Mouse (Mus musculus) cerebellum, postnatal 10 days (tissue): ENCODE results near the gene Gtf3c4.
A peak's percentile ranks its signal among the peaks of the same experiment; 100 is the strongest.

Source experiments
- DNase-seq, 2 experiments: peaks; one replicate each; pipeline ENCODE4 v3.0.0; 2021; ENCODE audit warnings: mixed read lengths in 2 of 2

Gene Gtf3c4

GRCm38 (mm10) chr2:28840222-28840951, at the start of gene Gtf3c4, which contains the start of gene Ddx31:
Gene Gtf3c4, minus strand, starts transcription at chr2:28840360.
Gene Ddx31, plus strand, starts transcription at chr2:28840406.
- DNase-seq, result peak; percentile 96 to 97

- DNase-seq, result no peak
Observed at GRCm38 (mm10) chr2:28884914-28885313, 44.8 kb upstream of the Gtf3c4 start.

GRCm38 (mm10) chr2:28882826-28883485, 42.8 kb upstream of the Gtf3c4 start:
- DNase-seq, result peak; percentile 64 to 69

DNA sequence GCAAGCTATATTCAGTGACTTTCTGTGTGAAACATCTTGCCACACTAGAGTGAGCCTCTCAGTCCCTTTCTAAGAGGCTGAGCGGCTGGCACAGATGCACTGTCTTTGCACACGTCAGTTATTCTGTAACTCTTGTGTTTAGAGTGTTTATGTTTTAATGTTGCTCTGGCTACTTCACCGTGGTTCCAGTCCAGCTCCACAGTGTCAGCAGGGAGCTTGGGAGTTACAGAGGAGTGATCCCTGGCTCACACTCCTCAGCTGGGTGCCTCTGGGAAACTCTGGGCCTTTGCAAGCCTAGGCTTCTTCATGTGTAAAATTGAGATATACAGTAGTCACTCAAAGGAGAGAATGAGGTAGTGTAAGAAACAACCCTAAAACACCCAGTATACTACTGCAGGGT, 41.9 kb upstream of the Gtf3c4 start:
- no peak for DNase-seq

DNA sequence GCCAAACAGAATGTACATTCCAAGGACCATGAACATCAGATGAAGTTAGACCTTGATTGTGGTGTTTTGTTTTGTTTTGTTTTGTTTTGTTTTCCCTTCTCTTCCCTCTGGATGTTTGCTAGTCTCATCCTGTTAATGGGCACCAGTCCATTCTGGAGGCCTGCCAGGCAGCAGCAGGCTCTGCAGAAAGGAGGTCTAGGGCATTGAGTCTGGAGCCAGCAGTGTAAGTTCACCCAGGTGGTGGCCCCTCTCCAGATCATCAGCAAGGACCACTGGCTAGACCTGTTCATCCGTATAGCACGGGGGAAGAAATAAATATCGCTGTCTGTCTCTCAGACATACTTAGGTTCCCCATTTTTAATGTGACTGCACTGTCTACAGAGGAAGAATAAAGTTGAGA, 41.1 kb upstream of the Gtf3c4 start:
- DNase-seq, result peak; percentile 91 to 94

DNA sequence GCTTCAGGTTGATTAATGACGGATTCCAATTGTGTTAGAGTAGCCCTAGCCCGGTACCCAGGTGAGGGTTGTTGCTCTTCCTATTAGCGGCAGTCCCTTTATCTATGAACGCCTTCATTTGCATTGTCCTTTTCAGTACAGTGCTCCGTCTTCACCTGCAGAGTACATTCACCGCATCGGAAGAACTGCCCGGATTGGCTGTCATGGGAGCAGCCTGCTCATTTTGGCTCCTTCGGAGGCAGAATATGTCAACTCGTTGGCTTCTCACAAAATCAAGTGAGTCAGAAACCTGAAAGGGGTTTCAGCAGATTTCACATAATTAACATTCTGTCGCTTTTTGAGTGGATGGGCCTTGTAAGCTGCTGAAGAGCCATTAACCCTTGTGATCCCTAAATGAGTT, 35.4 kb upstream of the Gtf3c4 start:
- peak; percentile 58 to 61 for DNase-seq

GRCm38 (mm10) chr2:28867495-28867894, 27.3 kb upstream of the Gtf3c4 start:
- DNase-seq, result peak; percentile 89 to 94

DNA sequence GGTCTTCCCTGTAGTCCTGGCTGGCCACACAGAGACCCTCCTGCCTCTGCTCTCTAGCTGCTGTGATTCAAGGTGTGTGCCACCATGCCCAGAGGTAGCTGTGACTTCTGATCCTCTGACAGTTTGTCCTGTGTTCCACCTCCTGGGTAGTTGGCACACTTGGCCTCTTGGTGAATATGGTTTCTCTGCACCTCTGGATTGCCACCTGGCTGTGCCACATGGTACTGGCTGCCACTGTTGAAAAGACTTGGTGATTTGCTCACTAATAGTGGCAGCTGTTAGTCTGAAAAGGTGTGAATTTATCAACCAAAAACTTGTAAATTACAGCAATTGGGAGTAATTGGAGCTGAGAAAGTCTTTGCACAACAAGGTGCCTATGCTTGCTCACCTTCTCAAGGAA, 23.7 kb upstream of the Gtf3c4 start:
- peak in 1 of 2 experiments; percentile 19 for DNase-seq

- DNase-seq, result peak; percentile 79 to 83
Observed at GRCm38 (mm10) chr2:28860678-28861423, 20.7 kb upstream of the Gtf3c4 start.

DNA sequence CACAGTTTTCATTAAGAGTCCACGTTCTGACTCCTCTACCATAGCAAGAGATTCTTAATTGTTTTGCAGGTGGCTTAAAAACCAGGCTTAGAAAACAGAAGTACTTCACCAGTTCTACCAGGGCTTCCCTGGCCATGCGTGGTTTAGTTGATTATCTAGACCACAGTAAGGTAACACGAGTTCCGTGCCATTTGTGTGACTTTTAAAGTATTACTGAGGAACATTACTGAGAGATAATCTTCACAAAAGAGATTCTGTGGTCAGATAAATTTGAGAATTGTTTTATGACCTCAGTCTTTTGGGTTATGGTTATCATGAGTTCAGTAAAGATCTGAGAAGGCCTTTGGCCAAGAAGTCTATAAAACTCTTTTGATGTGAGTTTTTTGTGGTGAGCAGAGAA, 19.1 kb upstream of the Gtf3c4 start:
- DNase-seq, result no peak

DNA sequence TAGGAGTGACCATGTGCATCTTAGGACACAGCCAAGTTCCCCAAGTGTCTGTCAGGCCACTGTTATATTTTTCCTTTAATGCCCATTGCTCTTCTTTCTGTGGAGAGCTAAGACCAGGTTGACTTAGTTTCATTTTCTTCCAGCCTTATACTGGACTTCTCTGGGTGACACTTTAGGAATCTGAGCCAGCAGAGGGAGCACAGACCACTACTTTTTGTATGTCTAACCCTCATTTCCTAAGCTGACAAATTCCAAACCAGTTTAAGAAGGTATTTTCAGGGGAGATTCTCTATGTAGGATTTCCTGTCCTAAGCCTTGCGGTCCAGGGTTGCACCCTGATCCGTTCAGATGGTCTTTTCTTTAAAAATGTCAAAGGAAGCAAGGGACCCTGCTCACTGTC, 15.6 kb upstream of the Gtf3c4 start:
- DNase-seq, result peak; percentile 63 to 70

- DNase-seq, result no peak
Observed at GRCm38 (mm10) chr2:28852594-28852993, 12.4 kb upstream of the Gtf3c4 start.

DNA sequence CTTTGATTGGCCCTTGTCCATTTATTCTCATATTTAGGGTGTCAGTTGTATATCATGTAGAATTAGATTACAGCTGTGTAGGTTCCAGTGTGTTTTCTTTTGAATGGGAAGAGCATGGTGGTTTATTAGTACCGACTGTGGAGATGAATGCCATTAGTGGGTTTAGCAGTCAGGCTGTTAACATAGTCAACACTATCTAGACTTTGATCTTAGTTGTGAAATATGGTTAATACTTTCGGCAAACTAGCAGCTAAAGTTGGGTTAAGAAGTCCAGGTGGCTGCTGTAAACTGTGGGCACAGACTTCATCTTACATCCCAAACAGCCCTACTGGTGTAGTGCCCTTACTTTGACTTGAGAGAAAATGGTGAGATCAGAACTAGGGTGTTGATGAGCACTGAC, 8.7 kb upstream of the Gtf3c4 start:
- no peak for DNase-seq

- no peak for DNase-seq
Observed at GRCm38 (mm10) chr2:28842042-28842441, 1.9 kb upstream of the Gtf3c4 start.

DNA sequence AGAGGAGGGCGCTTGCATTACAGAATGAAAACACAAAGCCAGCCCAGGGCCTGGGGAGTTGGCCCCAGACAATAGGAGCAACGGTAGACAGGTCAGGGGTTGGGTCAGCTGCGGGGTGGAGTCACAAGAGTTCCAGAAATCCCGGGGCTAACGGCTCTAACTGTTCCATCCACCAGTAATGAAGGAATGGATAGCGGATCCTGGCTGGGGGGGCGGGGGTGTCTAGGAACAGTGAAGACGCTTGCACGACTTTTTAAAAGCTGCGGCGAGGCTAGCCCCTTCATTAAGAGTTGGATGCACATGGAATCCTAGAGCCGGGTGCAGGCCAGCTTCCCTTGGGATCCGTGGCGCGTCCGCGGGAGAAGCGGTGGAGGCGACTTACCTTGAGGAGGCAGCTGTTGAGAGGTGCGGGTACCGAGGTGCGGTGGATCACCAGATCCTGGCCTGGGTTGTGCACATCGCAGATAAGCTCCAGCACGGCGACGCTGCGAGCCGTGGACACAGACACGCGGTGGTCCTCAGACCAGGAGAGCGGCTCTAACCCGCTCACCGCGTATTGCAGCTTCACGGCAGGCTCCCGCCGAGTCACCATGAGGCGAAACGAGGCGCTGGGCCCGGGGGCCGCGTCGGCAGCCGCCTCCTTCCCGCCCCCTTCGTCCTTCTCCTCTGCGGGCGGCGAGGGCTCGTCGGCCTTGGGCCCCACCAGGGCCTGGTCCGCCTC, 499 bp downstream of the Gtf3c4 start:
- DNase-seq, result peak in 1 of 2 experiments; percentile 48

GRCm38 (mm10) chr2:28836181-28836940, 3.8 kb downstream of the Gtf3c4 start:
- DNase-seq, result peak; percentile 78 to 82

GRCm38 (mm10) chr2:28829265-28829664, 10.9 kb downstream of the Gtf3c4 start:
- peak in 1 of 2 experiments; percentile 26 for DNase-seq

- DNase-seq, result no peak
Observed at GRCm38 (mm10) chr2:28818866-28819265, 21.3 kb downstream of the Gtf3c4 start.

- no peak for DNase-seq
Observed at GRCm38 (mm10) chr2:28810260-28811013, 29.7 kb downstream of the Gtf3c4 start.

- no peak for DNase-seq
Observed at GRCm38 (mm10) chr2:28808841-28809240, 31.3 kb downstream of the Gtf3c4 start.

DNA sequence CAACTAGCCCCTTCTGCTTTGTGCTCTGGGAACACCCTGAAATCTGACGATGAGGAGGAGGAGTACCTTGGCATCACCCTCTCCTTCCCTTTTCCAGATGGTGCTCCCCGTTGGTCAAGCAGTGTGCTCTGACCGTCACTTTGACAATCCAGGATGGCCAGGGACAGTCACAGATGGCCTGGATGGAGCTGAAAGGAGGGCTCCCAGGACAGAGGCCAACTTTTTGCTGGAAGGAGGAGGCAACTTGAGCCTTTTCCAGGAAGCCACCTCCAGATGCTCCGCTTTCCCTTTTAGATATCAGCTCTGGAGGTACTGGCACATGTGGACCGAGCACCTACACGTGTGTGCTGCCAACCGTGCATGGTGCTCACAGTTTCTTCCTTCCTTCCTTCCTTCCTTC, 36.8 kb downstream of the Gtf3c4 start:
- DNase-seq, result peak; percentile 82 to 86
